Mouse (Mus musculus): Measurements from ENCODE around the gene Scp2.

- TF ChIP-seq CTCF (IDR thresholded peaks at IDR 0.05; ENCODE audit: low read depth) (no peak), EP300 (IDR thresholded peaks at IDR 0.05; ENCODE audit: low read depth) (no peak)
Observed at GRCm38 (mm10) chr4:108037027-108037426, 107.8 kb downstream of the Scp2 start.

Data from heart, postnatal 0 days (tissue).